Mouse (Mus musculus): ENCODE measurements around the gene Irf2bp2. TPM values are rescaled to one million over a fixed set of nuclear protein-coding genes. Genes with fewer than 3 reads are reported as not detected.

Gene Irf2bp2
- total and polyA plus RNA-seq, 2 experiments from 2014 or later, result 9.8 to 132 TPM

DNA sequence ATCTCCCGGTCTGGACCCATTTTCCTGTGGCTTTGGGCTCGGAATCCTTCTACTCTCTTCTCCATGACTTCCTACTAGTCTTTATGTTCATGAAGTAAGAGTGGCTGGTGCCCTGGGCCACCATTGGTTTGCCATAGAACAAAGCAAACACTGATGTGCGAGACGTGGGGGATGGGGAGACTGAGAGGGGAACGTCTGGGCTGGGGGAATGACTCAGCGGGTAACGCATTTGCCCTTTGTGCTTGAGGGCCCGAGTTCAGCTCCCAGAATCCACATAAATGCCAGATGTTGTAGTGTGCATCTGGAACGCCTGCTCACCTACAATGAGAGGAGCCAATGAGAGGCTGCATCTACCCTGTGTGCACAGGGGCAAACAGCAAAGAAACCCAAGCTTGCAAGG lies 36.4 kb downstream of the Irf2bp2 start:
- H3K4me2 ChIP-seq (ENCODE audit: low read depth, low read length), result no peak overlapping the region
- 66% methylated on average over 9 of the region's 9 CpGs for WGBS

DNA sequence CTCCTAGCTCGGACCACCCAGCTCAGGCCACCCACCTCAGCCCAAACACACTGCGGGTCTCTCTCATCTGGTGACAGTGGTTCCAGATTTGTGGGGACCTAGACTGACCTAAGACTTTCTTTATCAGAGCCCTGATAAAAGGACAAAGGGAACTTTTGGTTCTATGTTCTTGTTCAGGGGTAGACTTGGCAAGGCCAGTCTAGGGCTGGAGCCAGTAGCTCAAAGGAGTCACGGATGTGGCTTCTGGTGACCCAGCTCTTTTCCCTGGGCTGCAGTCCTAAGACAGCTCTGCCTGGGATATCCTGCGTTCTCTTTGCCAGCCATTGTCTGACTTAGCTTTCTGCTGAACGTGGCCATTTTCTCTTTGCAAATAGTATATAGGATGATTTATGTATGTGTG lies 37.1 kb downstream of the Irf2bp2 start:
- WGBS, result 65% methylated on average over 5 of the region's 5 CpGs
- Histone ChIP-seq H3K36me3 (replicated peaks; ENCODE audit: control insufficient read depth, insufficient read depth, low read length) (no peaks in the 10 kb centered on the region), H3K27ac (ENCODE audit: low read depth) (no peak overlapping the region), H3K4me1 (ENCODE audit: control insufficient read depth, insufficient read depth) (no peaks in the 10 kb centered on the region), H3K4me3 (ENCODE audit: low read depth, low read length) (no peak overlapping the region), H3K27me3 (ENCODE audit: control insufficient read depth, insufficient read depth, low read length) (no peaks in the 10 kb centered on the region), H3K4me2 (ENCODE audit: low read depth, low read length) (no peak overlapping the region), H3K9me3 (replicated peaks; ENCODE audit: control insufficient read depth, low read length) (no peaks in the 10 kb centered on the region), H3K9ac (replicated peaks; ENCODE audit: low read depth, low read length) (no peak overlapping the region)
- ATAC-seq (ENCODE audit: insufficient read depth, low read depth) (0 out of 2 replicates have a peak, but pooled peaks have one; percentile 24), DNase-seq (ENCODE audit: low spot score) (no peak)
- no peak for TF ChIP-seq EP300 (IDR thresholded peaks at IDR 0.05; ENCODE audit: low read depth)
- TF ChIP-seq CTCF (IDR thresholded peaks at IDR 0.05; ENCODE audit: low read depth), result no peak

More for the DNA sequence above, 36.4 kb downstream of the Irf2bp2 start:
- no peak overlapping the region for H3K27ac ChIP-seq (ENCODE audit: low read depth)
- H3K9ac ChIP-seq (replicated peaks; ENCODE audit: low read depth, low read length), result no peak overlapping the region
- H3K36me3 ChIP-seq (replicated peaks; ENCODE audit: control insufficient read depth, insufficient read depth, low read length), result no peaks in the 10 kb centered on the region
- no peaks in the 10 kb centered on the region for H3K27me3 ChIP-seq (ENCODE audit: control insufficient read depth, insufficient read depth, low read length)
- no peaks in the 10 kb centered on the region for H3K9me3 ChIP-seq (replicated peaks; ENCODE audit: control insufficient read depth, low read length)
- no peak overlapping the region for H3K4me3 ChIP-seq (ENCODE audit: low read depth, low read length)
- TF ChIP-seq EP300 (IDR thresholded peaks at IDR 0.05; ENCODE audit: low read depth) (no peak), CTCF (IDR thresholded peaks at IDR 0.05; ENCODE audit: low read depth) (no peak)
- ATAC-seq (ENCODE audit: insufficient read depth, low read depth) (no peak), DNase-seq (ENCODE audit: low spot score) (no peak)
- no peaks in the 10 kb centered on the region for H3K4me1 ChIP-seq (ENCODE audit: control insufficient read depth, insufficient read depth)

DNA sequence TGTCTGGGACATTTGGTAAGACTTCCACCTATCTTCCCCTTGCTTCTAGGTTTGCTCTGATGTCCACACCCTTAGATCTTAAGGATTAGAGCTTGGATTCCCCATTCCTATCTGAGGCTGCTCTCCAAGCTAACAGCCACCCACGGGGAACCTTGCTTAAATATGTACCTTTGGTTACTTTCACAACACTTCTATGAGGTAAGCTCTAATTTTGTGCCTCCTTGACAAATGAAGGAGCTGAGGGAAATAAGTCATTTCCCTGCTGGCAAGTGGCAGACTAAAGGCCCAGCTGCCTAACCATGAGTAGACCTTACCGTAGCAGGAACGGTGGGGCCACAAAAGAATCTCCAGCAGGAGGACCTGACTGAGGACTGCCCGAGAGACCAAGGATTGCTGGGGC lies 39.0 kb downstream of the Irf2bp2 start:
- H3K27me3 ChIP-seq (ENCODE audit: control insufficient read depth, insufficient read depth, low read length), result no peaks in the 10 kb centered on the region
- no peak overlapping the region for H3K4me3 ChIP-seq (ENCODE audit: low read depth, low read length)
- no peak overlapping the region for H3K9ac ChIP-seq (replicated peaks; ENCODE audit: low read depth, low read length)
- no peaks in the 10 kb centered on the region for H3K9me3 ChIP-seq (replicated peaks; ENCODE audit: control insufficient read depth, low read length)
- no peaks in the 10 kb centered on the region for H3K36me3 ChIP-seq (replicated peaks; ENCODE audit: control insufficient read depth, insufficient read depth, low read length)
- DNase-seq (ENCODE audit: low spot score), result no peak
- WGBS, result 82% methylated on average over 4 of the region's 4 CpGs
- peaks cover 4% of the 10 kb centered on the region; the same call in 1 of the 2 replicates for H3K4me1 ChIP-seq (ENCODE audit: control insufficient read depth, insufficient read depth)
- no peak overlapping the region for H3K4me2 ChIP-seq (ENCODE audit: low read depth, low read length)
- no peak for ATAC-seq (ENCODE audit: insufficient read depth, low read depth)
- TF ChIP-seq CTCF (IDR thresholded peaks at IDR 0.05; ENCODE audit: low read depth) (no peak), EP300 (IDR thresholded peaks at IDR 0.05; ENCODE audit: low read depth) (no peak)
- H3K27ac ChIP-seq (ENCODE audit: low read depth), result no peak overlapping the region

DNA sequence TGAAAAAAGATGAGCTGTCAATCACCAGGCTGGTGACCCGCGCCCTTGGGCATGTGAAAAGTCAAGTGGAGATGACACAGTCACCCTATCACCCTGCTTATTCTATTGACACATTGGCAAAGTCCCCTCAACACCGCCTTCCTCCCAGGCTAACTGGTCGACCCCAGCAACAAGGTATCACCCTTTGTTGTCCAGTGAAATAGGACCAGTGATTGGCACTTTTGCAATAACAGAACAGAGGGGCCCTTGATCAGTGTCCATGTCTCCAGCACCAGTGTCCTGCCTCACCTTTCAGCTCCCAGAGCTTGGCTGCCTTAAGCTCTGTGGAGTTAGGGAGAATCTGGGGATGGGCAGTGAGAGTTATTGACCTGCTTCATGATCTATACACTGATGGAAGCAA lies 41.9 kb downstream of the Irf2bp2 start:
- 86% methylated on average over 4 of the region's 4 CpGs for WGBS
- no peak overlapping the region for H3K27ac ChIP-seq (ENCODE audit: low read depth)
- ATAC-seq (ENCODE audit: insufficient read depth, low read depth), result no peak
- H3K4me2 ChIP-seq (ENCODE audit: low read depth, low read length), result no peak overlapping the region
- no peak for DNase-seq (ENCODE audit: low spot score)
- no peak overlapping the region for H3K9ac ChIP-seq (replicated peaks; ENCODE audit: low read depth, low read length)
- no peaks in the 10 kb centered on the region for H3K27me3 ChIP-seq (ENCODE audit: control insufficient read depth, insufficient read depth, low read length)
- no peaks in the 10 kb centered on the region for H3K9me3 ChIP-seq (replicated peaks; ENCODE audit: control insufficient read depth, low read length)
- TF ChIP-seq EP300 (IDR thresholded peaks at IDR 0.05; ENCODE audit: low read depth) (no peak), CTCF (IDR thresholded peaks at IDR 0.05; ENCODE audit: low read depth) (no peak)
- no peaks in the 10 kb centered on the region for H3K36me3 ChIP-seq (replicated peaks; ENCODE audit: control insufficient read depth, insufficient read depth, low read length)
- H3K4me1 ChIP-seq (ENCODE audit: control insufficient read depth, insufficient read depth), result peaks cover 23% of the 10 kb centered on the region
- no peak overlapping the region for H3K4me3 ChIP-seq (ENCODE audit: low read depth, low read length)

DNA sequence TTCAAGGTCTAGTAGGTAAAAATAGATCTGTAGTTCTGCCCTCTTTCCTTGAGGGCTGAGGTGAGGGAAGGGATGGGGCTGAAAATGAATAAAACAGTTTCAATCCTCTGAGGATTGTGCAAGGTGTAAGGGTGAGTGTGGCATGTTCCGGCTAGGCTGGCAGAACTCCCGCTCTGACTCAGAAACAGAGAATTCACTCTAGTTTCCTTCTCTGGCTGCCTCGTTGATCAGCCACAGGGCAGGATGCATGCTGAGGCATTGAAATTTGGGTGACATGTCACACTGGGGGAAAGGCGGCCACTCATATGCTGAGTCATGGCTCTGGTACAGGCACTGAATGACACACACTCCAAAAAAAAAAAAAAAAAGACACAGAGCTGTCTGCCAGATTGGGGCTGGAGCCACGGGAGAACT lies 42.8 kb downstream of the Irf2bp2 start:
- DNase-seq (ENCODE audit: low spot score) (no peak), ATAC-seq (ENCODE audit: insufficient read depth, low read depth) (peak; percentile 40)
- TF ChIP-seq CTCF (IDR thresholded peaks at IDR 0.05; ENCODE audit: low read depth) (no peak), EP300 (IDR thresholded peaks at IDR 0.05; ENCODE audit: low read depth) (no peak)
- H3K9ac ChIP-seq (replicated peaks; ENCODE audit: low read depth, low read length), result no peak overlapping the region
- no peaks in the 10 kb centered on the region for H3K36me3 ChIP-seq (replicated peaks; ENCODE audit: control insufficient read depth, insufficient read depth, low read length)
- H3K4me3 ChIP-seq (ENCODE audit: low read depth, low read length), result no peak overlapping the region
- H3K27me3 ChIP-seq (ENCODE audit: control insufficient read depth, insufficient read depth, low read length), result no peaks in the 10 kb centered on the region
- peaks cover 23% of the 10 kb centered on the region for H3K4me1 ChIP-seq (ENCODE audit: control insufficient read depth, insufficient read depth)
- peak overlapping the region; percentile 62 for H3K27ac ChIP-seq (ENCODE audit: low read depth)
- 10% methylated on average over 5 of the region's 5 CpGs for WGBS
- no peaks in the 10 kb centered on the region for H3K9me3 ChIP-seq (replicated peaks; ENCODE audit: control insufficient read depth, low read length)
- no peak overlapping the region for H3K4me2 ChIP-seq (ENCODE audit: low read depth, low read length)

DNA sequence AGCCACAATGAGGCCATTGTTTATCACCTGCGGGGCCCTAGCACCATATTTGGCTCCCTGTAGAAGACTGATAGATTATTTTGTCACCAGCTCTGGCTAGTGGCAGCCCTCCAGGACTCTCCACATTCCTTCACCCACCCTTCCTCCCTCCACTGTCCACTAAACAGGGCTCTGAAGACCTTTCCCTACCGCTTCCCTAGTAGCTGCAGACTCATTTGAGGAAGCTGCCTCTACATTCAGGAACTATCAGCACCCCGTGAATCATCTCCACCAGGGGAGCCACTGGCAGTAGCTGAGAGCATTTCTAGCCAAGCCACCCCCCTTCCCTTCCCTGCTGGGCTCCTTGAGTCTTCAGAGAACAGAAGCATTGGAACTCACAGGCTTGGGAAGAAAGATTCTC lies 45.9 kb downstream of the Irf2bp2 start:
- WGBS, result 5% methylated on average over 3 of the region's 3 CpGs
- Histone ChIP-seq H3K27me3 (ENCODE audit: control insufficient read depth, insufficient read depth, low read length) (no peaks in the 10 kb centered on the region), H3K4me1 (ENCODE audit: control insufficient read depth, insufficient read depth) (peaks cover 34% of the 10 kb centered on the region), H3K4me3 (ENCODE audit: low read depth, low read length) (no peak overlapping the region), H3K36me3 (replicated peaks; ENCODE audit: control insufficient read depth, insufficient read depth, low read length) (no peaks in the 10 kb centered on the region), H3K4me2 (ENCODE audit: low read depth, low read length) (no peak overlapping the region), H3K9me3 (replicated peaks; ENCODE audit: control insufficient read depth, low read length) (no peaks in the 10 kb centered on the region), H3K27ac (ENCODE audit: low read depth) (peak overlapping the region; percentile 94), H3K9ac (replicated peaks; ENCODE audit: low read depth, low read length) (no peak overlapping the region)
- TF ChIP-seq EP300 (IDR thresholded peaks at IDR 0.05; ENCODE audit: low read depth), result peak; percentile 29; the same call in 1 of the 2 replicates
- TF ChIP-seq CTCF (IDR thresholded peaks at IDR 0.05; ENCODE audit: low read depth), result peak; percentile 44
- DNase-seq (ENCODE audit: low spot score), result peak; percentile 86
- ATAC-seq (ENCODE audit: insufficient read depth, low read depth), result peak; percentile 88

Data from heart, postnatal 0 days (tissue).